Mouse (Mus musculus) CH12.LX (cell line): Measurements from ENCODE around the gene Cdk17.

ENCODE experiments used
- CTCF ChIP-seq, 2 experiments: IDR thresholded peaks in 1 of 2; conservative IDR thresholded peaks in 1 of 2; 2 replicates each; pipeline ENCODE4 v1.5.1; 2011 to 2012; ENCODE audit warnings: low read depth in 2 of 2, low read length in 2 of 2, improper control_type of control experiment in 1 of 2, inconsistent platforms in 1 of 2, mild to moderate bottlenecking in 1 of 2, moderate library complexity in 1 of 2
- EP300 ChIP-seq: IDR thresholded peaks from 2 replicates; pipeline ENCODE4 v1.6.1; 2011; ENCODE audit warnings: low read length, improper control_type of control experiment
- MAX ChIP-seq: IDR thresholded peaks from 2 replicates; pipeline ENCODE4 v1.6.1; 2011; ENCODE audit warnings: low read length, improper control_type of control experiment
- MAZ ChIP-seq: IDR thresholded peaks from 2 replicates; pipeline ENCODE4 v1.6.1; 2012; ENCODE audit warnings: low read depth, mild to moderate bottlenecking, inconsistent platforms, low read length, improper control_type of control experiment, moderate library complexity
- MYC ChIP-seq: IDR thresholded peaks from 2 replicates; pipeline ENCODE4 v1.6.1; 2011; ENCODE audit warnings: low read depth, mild to moderate bottlenecking, improper control_type of control experiment, low read length
- NELFE ChIP-seq: IDR thresholded peaks from 2 replicates; pipeline ENCODE4 v1.6.1; 2011; ENCODE audit warnings: low read depth, low read length, improper control_type of control experiment
- POLR2A ChIP-seq: IDR thresholded peaks from 2 replicates; pipeline ENCODE4 v1.6.1; 2011; ENCODE audit warnings: low read depth, mild to moderate bottlenecking, improper control_type of control experiment, low read length
- TCF12 ChIP-seq: IDR thresholded peaks from 2 replicates; pipeline ENCODE4 v1.6.1; 2014; ENCODE audit warnings: low read depth, mild to moderate bottlenecking, inconsistent platforms, low read length, improper control_type of control experiment
- UBTF ChIP-seq: IDR thresholded peaks from 2 replicates; pipeline ENCODE4 v1.6.1; 2012; ENCODE audit warnings: low read depth, mild to moderate bottlenecking, inconsistent platforms, low read length, improper control_type of control experiment, moderate library complexity
- USF1 ChIP-seq: IDR thresholded peaks from 2 replicates; pipeline ENCODE4 v1.6.1; 2014; ENCODE audit warnings: low read depth, mild to moderate bottlenecking, inconsistent platforms, low read length, improper control_type of control experiment
- ZMIZ1 ChIP-seq: IDR thresholded peaks from 2 replicates; pipeline ENCODE4 v1.6.1; 2012; ENCODE audit warnings: low read depth, mild to moderate bottlenecking, inconsistent platforms, low read length, improper control_type of control experiment
- ZNF384 ChIP-seq: IDR thresholded peaks from 2 replicates; pipeline ENCODE4 v1.6.1; 2012; ENCODE audit warnings: low read depth, low read length, improper control_type of control experiment, inconsistent platforms

DNA sequence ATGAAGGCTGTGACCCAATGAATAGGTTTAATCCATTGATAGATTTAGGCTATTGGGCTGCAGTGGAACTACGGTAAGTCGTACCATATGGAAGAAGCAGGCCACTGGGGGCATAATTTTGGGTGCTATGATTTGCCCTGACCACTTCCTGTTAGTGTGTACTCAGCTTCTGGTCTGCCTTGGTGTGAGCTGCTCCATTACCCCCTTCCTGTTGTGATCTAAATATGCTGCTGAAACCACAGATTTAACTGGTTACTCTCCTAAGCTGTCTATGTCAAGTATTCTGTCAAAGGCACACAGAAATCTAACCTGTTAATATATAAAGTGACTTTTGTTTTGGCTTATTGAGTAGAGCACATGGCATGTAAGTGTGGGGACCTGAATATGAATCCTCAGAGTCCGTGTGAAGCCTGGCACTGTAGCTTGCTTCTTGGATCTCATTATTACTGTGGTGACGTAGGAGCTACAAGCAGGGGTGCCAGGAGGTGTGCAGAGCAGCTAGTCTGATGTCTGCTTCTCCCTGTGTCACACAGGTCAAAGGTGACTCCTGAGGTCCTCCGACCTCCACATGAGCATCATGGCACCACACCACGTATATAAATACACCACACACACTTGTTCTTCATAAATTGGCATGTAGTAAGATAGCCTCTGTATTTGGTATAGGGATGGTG is 10.6 kb downstream of the Cdk17 start:
- no peak for TF ChIP-seq ZMIZ1
- no peak for TF ChIP-seq CTCF (conservative IDR thresholded peaks at IDR 0.05 in 1 of 2, IDR thresholded peaks at IDR 0.05 in 1 of 2; ENCODE audit: low read depth in 2 of 2, low read length in 2 of 2)
- no peak for TF ChIP-seq EP300
- TF ChIP-seq MYC, result no peak
- TF ChIP-seq POLR2A, result no peak
- TF ChIP-seq TCF12, result no peak
- TF ChIP-seq MAZ, result no peak
- TF ChIP-seq USF1, result no peak
- peak; percentile 39; the same call in 1 of the 2 replicates for TF ChIP-seq MAX
- no peak for TF ChIP-seq UBTF
- no peak for TF ChIP-seq NELFE
- TF ChIP-seq ZNF384, result no peak
